ENCODE assay signal across 9 mouse cellular contexts in the genomic region with DNA sequence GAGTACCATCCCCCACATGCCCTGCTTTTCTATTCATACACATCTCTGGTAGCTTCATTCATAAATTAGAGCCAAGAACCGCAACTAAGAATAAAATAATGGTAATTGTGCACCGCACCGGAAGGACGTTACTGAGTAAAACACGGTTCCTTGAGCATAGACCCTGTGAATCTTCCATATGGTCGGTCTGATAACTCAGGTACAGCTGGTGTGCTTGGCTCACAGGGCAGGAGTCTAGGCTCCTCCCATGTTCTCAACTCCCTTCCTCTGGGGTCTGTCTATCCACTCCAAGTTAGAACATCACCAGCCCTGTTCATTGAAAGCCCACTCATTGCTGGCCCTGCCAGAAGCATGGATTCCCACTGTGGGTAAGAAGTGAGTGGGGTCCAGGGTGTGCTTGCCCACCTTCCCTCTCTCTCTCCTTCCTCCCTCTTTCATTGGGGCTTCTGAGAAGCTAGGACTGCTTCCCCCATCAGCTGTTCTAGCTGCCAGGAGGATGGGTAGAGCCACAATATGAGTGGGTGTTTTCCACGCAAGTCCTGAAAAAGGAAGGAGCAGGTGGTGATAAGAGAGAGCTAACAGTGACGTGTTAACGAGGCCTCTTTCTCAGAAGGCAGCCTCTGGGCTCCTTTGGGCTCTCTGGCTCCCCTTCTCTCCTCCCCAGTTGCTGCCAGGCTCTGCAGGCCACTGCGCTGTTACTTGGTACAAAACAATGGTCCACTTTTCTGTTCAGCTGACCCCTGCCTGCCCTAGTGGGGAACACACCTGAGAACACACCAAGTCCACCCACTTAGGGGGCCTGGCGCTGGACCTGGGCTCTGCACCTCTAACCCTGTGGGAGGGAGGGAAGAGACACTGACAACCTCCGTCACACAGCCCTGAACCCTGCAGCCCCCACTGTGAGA. TPM values are rescaled to one million over a fixed set of nuclear protein-coding genes. Genes with fewer than 3 reads are reported as not detected.
DNase-seq lines count a peak whose midpoint lies in the region; ATAC-seq and TF ChIP-seq lines count a peak whose summit lies in the region.
"Had no signal": no experiment of that assay in that cellular context is flagged by ENCODE, and none has a peak within 500 bp of the region (broad histone marks: within the 10 kb centered on the region; RNA-seq: fewer than 3 reads in every experiment).

No protein-coding gene starts in this region.

- intact Hi-C loops in left cerebral cortex, adult 2 months (cut with DNase I), result loop anchor here (1.0 to 5.0 kb wide), 3 partner anchors 13 to 69 kb away; no protein-coding TSS in a partner anchor

- no peak overlapping the region for H3K4me3 ChIP-seq in left cerebral cortex, adult 2 months
- no peak overlapping the region for H3K4me3 ChIP-seq in brown adipose tissue, adult 24 weeks (ENCODE audit: insufficient read depth, low read depth, low read length)
- no peak overlapping the region for H3K4me3 ChIP-seq in liver, embryonic 15.5 days (replicated peaks)

- peak; percentile 45; the same call in 1 of the 2 replicates for ATAC-seq in liver, embryonic 15.5 days (ENCODE audit: insufficient read depth)
- ATAC-seq: Patski had no signal

- no peak overlapping the region; the same call in 1 of the 2 replicates for H3K4me2 ChIP-seq in liver, embryonic 15.5 days

- H3K27ac ChIP-seq in left cerebral cortex, adult 2 months, result peak overlapping the region; percentile 80
- peak overlapping the region; percentile 95 for H3K27ac ChIP-seq in brown adipose tissue, adult 24 weeks (replicated peaks; ENCODE audit: low read depth, low read length)
- H3K27ac ChIP-seq in liver, embryonic 15.5 days (replicated peaks), result no peak overlapping the region

- H3K36me3 ChIP-seq in liver, embryonic 15.5 days (replicated peaks), result peaks cover 1% of the 10 kb centered on the region; the same call in 1 of the 2 replicates

- H3K27me3 ChIP-seq in liver, embryonic 15.5 days, result no peaks in the 10 kb centered on the region
- H3K27me3 ChIP-seq: Patski had no signal

- TF ChIP-seq CTCF in left cerebral cortex, adult 2 months (IDR thresholded peaks at IDR 0.05), result no peak; the same call in 1 of the 2 replicates

- 56% methylated on average over 12 of the region's 12 CpGs for WGBS in liver, embryonic 15.5 days (ENCODE audit: insufficient replicate concordance)

- peaks cover 61% of the 10 kb centered on the region for H3K4me1 ChIP-seq in brown adipose tissue, adult 24 weeks (ENCODE audit: control insufficient read depth, insufficient read depth, insufficient read length, low read length)
- peaks cover 41% of the 10 kb centered on the region for H3K4me1 ChIP-seq in liver, embryonic 15.5 days (replicated peaks)

- no peak overlapping the region for H3K9ac ChIP-seq in liver, embryonic 15.5 days

- DNase-seq in heart, adult 11 months, result peak; percentile 94
- no peak for DNase-seq in heart, postnatal 4 days
- DNase-seq in left cerebral cortex, adult 2 months (ENCODE audit: extremely low spot score in 1 of 2, low spot score in 2 of 2), result peak; percentile 42
- no peak for DNase-seq in left cerebral cortex, adult 11 months (ENCODE audit: low spot score)
- DNase-seq in kidney, postnatal 36 days, result no peak
- no peak for DNase-seq in adrenal gland, postnatal 4 days (ENCODE audit: low spot score in 2 of 2)

- H3K9me3 ChIP-seq in liver, embryonic 15.5 days (replicated peaks), result no peaks in the 10 kb centered on the region

RNA-seq across cellular contexts. Expression of a gene that starts 14.1 kb away (rescaled TPM):
- 10 to 100 TPM; 66.9 to 69.5 TPM for total RNA-seq in heart, postnatal 4 days (2021)
- total RNA-seq in left cerebral cortex, adult 2 months (2021), result 10 to 100 TPM; 58.0 to 65.6 TPM
- polyA plus RNA-seq in brown adipose tissue, adult 24 weeks (2012; ENCODE audit: insufficient read depth, insufficient read length, missing spikeins), result 44.4 and 326 TPM in 2 replicates
- polyA plus RNA-seq in liver, embryonic 15.5 days (2015; fragmentation: Nextera tagmentation; extraction: Ambion mirVana), result 29.6 and 31.2 TPM in 2 replicates
- 10 to 100 TPM; 43.8 to 46.4 TPM for total RNA-seq in adrenal gland, postnatal 4 days (2021)

RNA-seq across cellular contexts. Expression of a gene that starts 14.7 kb away (rescaled TPM):
- total RNA-seq in heart, postnatal 4 days (2021), result 100 to 1,000 TPM; 109 to 115 TPM
- total RNA-seq in left cerebral cortex, adult 2 months (2021), result 100 to 1,000 TPM; 144 to 149 TPM
- 124 and 179 TPM in 2 replicates for polyA plus RNA-seq in brown adipose tissue, adult 24 weeks (2012; ENCODE audit: insufficient read depth, insufficient read length, missing spikeins)
- 33.8 and 35.7 TPM in 2 replicates for polyA plus RNA-seq in liver, embryonic 15.5 days (2015; fragmentation: Nextera tagmentation; extraction: Ambion mirVana)
- total RNA-seq in adrenal gland, postnatal 4 days (2021), result 100 to 1,000 TPM; 158 to 164 TPM

Comparison
In these comparisons a context has a peak if more than half of its experiments do, and no peak if none do; other contexts are left out.
1. DNase-seq: peak in heart, adult 11 months (single experiment) and left cerebral cortex, adult 2 months (2 of 2); none in heart, postnatal 4 days (single experiment), left cerebral cortex, adult 11 months (single experiment), kidney, postnatal 36 days (0 of 2) and adrenal gland, postnatal 4 days (0 of 2).